ENCODE assay signal across 23 mouse cellular contexts in genomic region chr13:56815471-56815870, GRCm38 (mm10).
DNase-seq lines count a peak whose midpoint lies in the region; ATAC-seq and TF ChIP-seq lines count a peak whose summit lies in the region.
"Had no signal": no experiment of that assay in that cellular context is flagged by ENCODE, and none has a peak within 500 bp of the region (broad histone marks: within the 10 kb centered on the region; RNA-seq: fewer than 3 reads in every experiment).

No protein-coding gene starts in this region.

- 33% methylated on average over 12 of the region's 12 CpGs for WGBS in cerebellum, adult 2 months
- 85% methylated on average over 12 of the region's 12 CpGs for WGBS in liver, embryonic 11.5 days

- ATAC-seq in cerebellum, adult (ENCODE audit: insufficient number of reproducible peaks, low FRiP score, low TSS enrichment) = peak; percentile 57; the same call in 1 of the 2 replicates
- no peak for ATAC-seq in liver, embryonic 11.5 days (replicated peaks; ENCODE audit: low FRiP score)
- ATAC-seq: activated CD4-positive, CD25-positive, alpha-beta regulatory T cell, adult 4 months; CD4-positive, CD25-positive, alpha-beta regulatory T cell, adult 4 months; forebrain, embryonic 16.5 days; hindbrain, embryonic 16.5 days; inflammation-experienced regulatory T-cells, adult 6 months had no signal

- no peaks in the 10 kb centered on the region for H3K9me3 ChIP-seq in liver, embryonic 11.5 days (ENCODE audit: control insufficient read depth, low read length)
- H3K9me3 ChIP-seq: embryonic facial prominence, embryonic 15.5 days; forebrain, embryonic 10.5 days; heart, embryonic 12.5 days had no signal

- H3K4me3 ChIP-seq in cerebellum, adult 2 months (replicated peaks; ENCODE audit: insufficient read depth, low read depth, low read length) = no peak overlapping the region
- H3K4me3 ChIP-seq in liver, embryonic 11.5 days (ENCODE audit: low read depth, low read length) = no peak overlapping the region
- H3K4me3 ChIP-seq: embryonic facial prominence, embryonic 15.5 days; erythroblast, embryonic 14.5 days; forebrain, embryonic 10.5 days; heart, embryonic 12.5 days had no signal

- peaks cover 8% of the 10 kb centered on the region; the same call in 1 of the 2 replicates for H3K4me1 ChIP-seq in cerebellum, adult 2 months (ENCODE audit: control insufficient read depth, insufficient read depth, low read length)
- no peaks in the 10 kb centered on the region for H3K4me1 ChIP-seq in liver, embryonic 11.5 days (replicated peaks; ENCODE audit: control insufficient read depth, insufficient read depth, low read length)
- H3K4me1 ChIP-seq: forebrain, embryonic 10.5 days; heart, embryonic 12.5 days had no signal

- H3K27me3 ChIP-seq in cerebellum, adult 2 months (ENCODE audit: control insufficient read depth, insufficient read depth, low read length) = no peaks in the 10 kb centered on the region
- H3K27me3 ChIP-seq in liver, embryonic 11.5 days (replicated peaks; ENCODE audit: control insufficient read depth, insufficient read depth, low read length) = no peaks in the 10 kb centered on the region
- H3K27me3 ChIP-seq: embryonic facial prominence, embryonic 15.5 days had no signal

- no peak for TF ChIP-seq CTCF in cerebellum, adult 2 months (IDR thresholded peaks at IDR 0.05; ENCODE audit: borderline replicate concordance, insufficient read depth, low read depth, low read length)

- DNase-seq in cerebellum, postnatal 4 days (ENCODE audit: low spot score in 2 of 2) = no peak
- peak; percentile 42 to 70 for DNase-seq in cerebellum, adult 2 months
- peak; percentile 34 to 42 for DNase-seq in cerebellum, postnatal 10 days
- DNase-seq in spleen, postnatal 4 days (ENCODE audit: low spot score in 2 of 2) = no peak
- no peak for DNase-seq in liver, embryonic 11.5 days (ENCODE audit: low spot score)
- DNase-seq in frontal cortex, postnatal 14 days (ENCODE audit: low spot score in 2 of 2) = no peak
- DNase-seq in embryo, embryonic 9.5 days (ENCODE audit: extremely low spot score) = no peak
- DNase-seq: adrenal gland, postnatal 14 days; B cell, adult 2 months; gastrocnemius, postnatal 14 days; kidney, adult 11 months; kidney, adult 9 months had no signal

- H3K4me2 ChIP-seq in liver, embryonic 11.5 days = no peak overlapping the region
- H3K4me2 ChIP-seq: embryonic facial prominence, embryonic 15.5 days; heart, embryonic 12.5 days had no signal

- TF ChIP-seq POLR2A in cerebellum, adult 2 months (IDR thresholded peaks at IDR 0.05; ENCODE audit: borderline replicate concordance, insufficient read depth, low read length) = no peak

- no peak overlapping the region for H3K9ac ChIP-seq in liver, embryonic 11.5 days (ENCODE audit: low read depth, low read length)
- H3K9ac ChIP-seq: embryonic facial prominence, embryonic 15.5 days; heart, embryonic 12.5 days had no signal

- no peak overlapping the region for H3K27ac ChIP-seq in cerebellum, adult 2 months (ENCODE audit: insufficient read depth, low read length)
- H3K27ac ChIP-seq in liver, embryonic 11.5 days (ENCODE audit: low read depth, low read length) = no peak overlapping the region
- H3K27ac ChIP-seq: embryonic facial prominence, embryonic 15.5 days; forebrain, embryonic 10.5 days had no signal

- H3K36me3 ChIP-seq in liver, embryonic 11.5 days (ENCODE audit: control insufficient read depth, insufficient read depth, low read length) = no peaks in the 10 kb centered on the region
- H3K36me3 ChIP-seq: embryonic facial prominence, embryonic 15.5 days; forebrain, embryonic 10.5 days; G1E; heart, embryonic 12.5 days had no signal

Comparison
In these comparisons a context has a peak if more than half of its experiments do, and no peak if none do; other contexts are left out.
1. DNase-seq: peak in cerebellum, adult 2 months (2 of 2) and cerebellum, postnatal 10 days (2 of 2); none in cerebellum, postnatal 4 days (0 of 2), spleen, postnatal 4 days (0 of 2), liver, embryonic 11.5 days (single experiment), frontal cortex, postnatal 14 days (0 of 2) and embryo, embryonic 9.5 days (single experiment).